ENCODE assay signal across 8 mouse cellular contexts in the genomic region with DNA sequence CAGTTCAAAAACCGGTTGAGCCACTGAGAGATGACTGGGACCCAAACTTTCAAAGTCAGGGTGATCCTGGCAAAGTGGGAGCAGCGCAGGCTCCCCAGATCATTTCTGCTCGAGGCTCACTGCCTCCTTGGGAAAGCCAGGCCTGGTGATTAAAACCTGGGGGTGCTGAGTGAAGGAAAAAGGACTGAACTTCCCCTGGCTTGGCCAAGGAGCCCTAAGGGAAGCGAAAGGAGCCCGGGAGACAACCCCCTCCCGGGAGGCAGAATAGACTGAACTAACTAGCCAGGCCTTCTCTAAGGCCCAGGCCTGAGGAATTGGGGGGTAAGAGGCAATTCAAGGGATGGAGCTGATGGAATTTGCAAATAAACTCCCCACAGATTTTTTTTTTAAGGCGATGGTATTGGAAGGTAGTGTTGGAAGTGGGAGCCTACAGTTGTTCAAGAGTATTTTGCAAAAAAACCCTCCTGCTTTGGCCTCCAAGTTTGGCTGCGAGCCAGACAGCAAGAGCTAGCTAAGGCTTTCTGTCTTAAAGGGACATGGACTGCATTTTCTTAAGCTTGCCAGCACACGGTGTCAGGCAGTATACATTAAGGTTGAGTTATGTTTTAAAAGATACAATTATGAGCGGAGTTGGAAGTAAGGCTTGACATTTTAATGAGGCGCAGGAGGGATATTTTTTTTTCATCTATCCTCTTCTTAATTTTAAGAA. TPM values are rescaled to one million over a fixed set of nuclear protein-coding genes. Genes with fewer than 3 reads are reported as not detected.
DNase-seq lines count a peak whose midpoint lies in the region; ATAC-seq and TF ChIP-seq lines count a peak whose summit lies in the region.
"Had no signal": no experiment of that assay in that cellular context is flagged by ENCODE, and none has a peak within 500 bp of the region (broad histone marks: within the 10 kb centered on the region; RNA-seq: fewer than 3 reads in every experiment).

No protein-coding gene starts in this region.

- H3K9ac ChIP-seq in MEL (ENCODE audit: control insufficient read depth, low read depth, low read length, poor library complexity, severe bottlenecking) = no peak overlapping the region
- no peak overlapping the region for H3K9ac ChIP-seq in liver, embryonic 11.5 days (ENCODE audit: low read depth, low read length)

- H3K4me3 ChIP-seq in MEL (ENCODE audit: control insufficient read depth in 1 of 2, insufficient read depth in 1 of 2, low read depth in 2 of 2, low read length in 2 of 2) = no peak overlapping the region
- H3K4me3 ChIP-seq in brown adipose tissue, adult 24 weeks (ENCODE audit: insufficient read depth, low read depth, low read length) = peak overlapping the region; percentile 100
- peak overlapping the region; percentile 81 for H3K4me3 ChIP-seq in gastrocnemius, adult 2 months
- H3K4me3 ChIP-seq in liver, embryonic 11.5 days (ENCODE audit: low read depth, low read length) = no peak overlapping the region

- TF ChIP-seq EP300 in MEL (IDR thresholded peaks at IDR 0.05; ENCODE audit: low read depth in 1 of 2, low read length in 2 of 2) = no peak

- ATAC-seq in liver, embryonic 11.5 days (replicated peaks; ENCODE audit: low FRiP score) = no peak

- no peak for TF ChIP-seq RAD21 in MEL (IDR thresholded peaks at IDR 0.05; ENCODE audit: low read depth, low read length)

- no peaks in the 10 kb centered on the region for H3K79me2 ChIP-seq in MEL (ENCODE audit: control insufficient read depth, insufficient read depth, low read length, poor library complexity)

- no peak overlapping the region for H3K4me2 ChIP-seq in liver, embryonic 11.5 days

- H3K4me1 ChIP-seq in MEL (ENCODE audit: control insufficient read depth in 1 of 2, insufficient read depth in 2 of 2, low read length in 2 of 2) = no peaks in the 10 kb centered on the region
- H3K4me1 ChIP-seq in brown adipose tissue, adult 24 weeks (ENCODE audit: control insufficient read depth, insufficient read depth, insufficient read length, low read length) = peaks cover 10% of the 10 kb centered on the region
- no peaks in the 10 kb centered on the region for H3K4me1 ChIP-seq in liver, embryonic 11.5 days (replicated peaks; ENCODE audit: control insufficient read depth, insufficient read depth, low read length)

- peak; percentile 12 for DNase-seq in MEL (ENCODE audit: low read depth, low spot score)
- peak; percentile 73 for DNase-seq in gastrocnemius, adult 2 months
- DNase-seq in kidney, postnatal 4 days = peak; percentile 43 to 59
- DNase-seq in frontal cortex, postnatal 36 days (ENCODE audit: low spot score in 2 of 2) = no peak
- no peak for DNase-seq in liver, embryonic 11.5 days (ENCODE audit: low spot score)
- no peak for DNase-seq in layer of hippocampus, adult 11-12 months (ENCODE audit: low spot score)

- no peaks in the 10 kb centered on the region for H3K36me3 ChIP-seq in MEL (ENCODE audit: control insufficient read depth in 1 of 2, insufficient read depth in 2 of 2, low read length in 2 of 2)
- H3K36me3 ChIP-seq in liver, embryonic 11.5 days (ENCODE audit: control insufficient read depth, insufficient read depth, low read length) = no peaks in the 10 kb centered on the region

- H3K27me3 ChIP-seq in MEL (ENCODE audit: control insufficient read depth in 1 of 2, insufficient read depth in 2 of 2, low read length in 2 of 2) = peaks cover 0 to 3% of the 10 kb centered on the region in 2 experiments
- peaks cover 51% of the 10 kb centered on the region for H3K27me3 ChIP-seq in liver, embryonic 11.5 days (replicated peaks; ENCODE audit: control insufficient read depth, insufficient read depth, low read length)

- no peaks in the 10 kb centered on the region for H3K9me3 ChIP-seq in MEL (replicated peaks; ENCODE audit: insufficient read depth, low read length)
- H3K9me3 ChIP-seq in liver, embryonic 11.5 days (ENCODE audit: control insufficient read depth, low read length) = no peaks in the 10 kb centered on the region

- H3K27ac ChIP-seq in MEL (ENCODE audit: control insufficient read depth, low read depth, low read length) = no peak overlapping the region
- peak overlapping the region; percentile 84 for H3K27ac ChIP-seq in brown adipose tissue, adult 24 weeks (replicated peaks; ENCODE audit: low read depth, low read length)
- H3K27ac ChIP-seq in gastrocnemius, adult 2 months = peak overlapping the region; percentile 94
- no peak overlapping the region for H3K27ac ChIP-seq in liver, embryonic 11.5 days (ENCODE audit: low read depth, low read length)
- H3K27ac ChIP-seq: macrophage had no signal

- no peak for TF ChIP-seq CTCF in MEL (IDR thresholded peaks at IDR 0.05 in 2 of 3, conservative IDR thresholded peaks at IDR 0.05 in 1 of 3; ENCODE audit: control insufficient read depth in 1 of 3, insufficient read depth in 1 of 3, low read depth in 2 of 3, low read length in 3 of 3, poor library complexity in 1 of 3, severe bottlenecking in 1 of 3)
- TF ChIP-seq CTCF in gastrocnemius, adult 2 months (IDR thresholded peaks at IDR 0.05) = no peak

- WGBS in liver, embryonic 11.5 days = 39% methylated on average over 11 of the region's 11 CpGs

- intact Hi-C loops in gastrocnemius, adult 2 months (cut with DNase I) = no loop called here

- TF ChIP-seq POLR2A in MEL (IDR thresholded peaks at IDR 0.05; ENCODE audit: control insufficient read depth in 1 of 2, insufficient read depth in 1 of 2, low read depth in 1 of 2, low read length in 2 of 2, poor library complexity in 1 of 2) = no peak

TF ChIP-seq in MEL, 35 proteins besides CTCF, POLR2A, EP300 and RAD21:
- TF ChIP-seq BHLHE40 (IDR thresholded peaks at IDR 0.05; ENCODE audit: borderline replicate concordance, low read depth, low read length) (no peak), MAZ (IDR thresholded peaks at IDR 0.05; ENCODE audit: low read depth, low read length) (no peak), MAX (IDR thresholded peaks at IDR 0.05; ENCODE audit: low read length) (no peak), ZKSCAN1 (IDR thresholded peaks at IDR 0.05; ENCODE audit: low read depth, low read length) (no peak), MYB (IDR thresholded peaks at IDR 0.05; ENCODE audit: low read depth, low read length) (no peak), ZC3H11A (IDR thresholded peaks at IDR 0.05; ENCODE audit: low read depth, low read length) (no peak), KAT2A (conservative IDR thresholded peaks at IDR 0.05; ENCODE audit: low read depth, low read length) (no peak), ELF1 (IDR thresholded peaks at IDR 0.05; ENCODE audit: low read depth, low read length) (no peak), MYC (IDR thresholded peaks at IDR 0.05; ENCODE audit: low read depth, low read length) (no peak), ETS1 (IDR thresholded peaks at IDR 0.05; ENCODE audit: low read depth, low read length) (no peak), USF1 (IDR thresholded peaks at IDR 0.05; ENCODE audit: low read depth, low read length) (no peak), SMC3 (IDR thresholded peaks at IDR 0.05; ENCODE audit: low read depth, low read length) (no peak), MXI1 (IDR thresholded peaks at IDR 0.05; ENCODE audit: low read depth, low read length) (no peak), TBP (IDR thresholded peaks at IDR 0.05; ENCODE audit: low read depth, low read length) (no peak), E2F4 (IDR thresholded peaks at IDR 0.05; ENCODE audit: borderline replicate concordance, low read depth, low read length) (no peak), NRF1 (IDR thresholded peaks at IDR 0.05; ENCODE audit: insufficient read depth, low read depth, low read length, poor library complexity, severe bottlenecking) (no peak), UBTF (IDR thresholded peaks at IDR 0.05; ENCODE audit: borderline replicate concordance, insufficient read depth, low read depth, low read length) (no peak), TAL1 (IDR thresholded peaks at IDR 0.05; ENCODE audit: low read length) (no peak), ZNF384 (IDR thresholded peaks at IDR 0.05; ENCODE audit: low read depth, low read length) (no peak)

RNA-seq across cellular contexts. Expression of a gene that starts 5.1 kb away (rescaled TPM):
- total RNA-seq in MEL (2012; rRNA removed) = not detected in 2 replicates
- under 1 TPM in 1 of 2 experiments, not detected in 1; 0.04 TPM for polyA plus RNA-seq in MEL (2012; ENCODE audit: insufficient read depth in 1 of 2, insufficient read length in 2 of 2, low read depth in 1 of 2, low replicate concordance in 2 of 2, missing spikeins in 1 of 2)
- polyA plus RNA-seq in brown adipose tissue, adult 24 weeks (2012; ENCODE audit: insufficient read depth, insufficient read length, missing spikeins) = 35.3 and 38.8 TPM in 2 replicates
- total RNA-seq in gastrocnemius, adult 2 months (2021) = 10 to 100 TPM in 1 of 2 experiments, 1 to 10 TPM in 1; 9.4 to 10.3 TPM
- polyA plus RNA-seq in liver, embryonic 11.5 days (2014; fragmentation: Nextera tagmentation; extraction: Ambion mirVana) = 0.75 and 0.99 TPM in 2 replicates

Comparison
In these comparisons a context has a peak if more than half of its experiments do, and no peak if none do; other contexts are left out.
1. DNase-seq: peak in MEL (single experiment), gastrocnemius, adult 2 months (single experiment) and kidney, postnatal 4 days (2 of 2); none in frontal cortex, postnatal 36 days (0 of 2), liver, embryonic 11.5 days (single experiment) and layer of hippocampus, adult 11-12 months (single experiment).
2. H3K27ac ChIP-seq: peak in brown adipose tissue, adult 24 weeks (single experiment) and gastrocnemius, adult 2 months (single experiment); none in MEL (single experiment) and liver, embryonic 11.5 days (single experiment).
3. H3K4me3 ChIP-seq: peak in brown adipose tissue, adult 24 weeks (single experiment) and gastrocnemius, adult 2 months (single experiment); none in MEL (0 of 2) and liver, embryonic 11.5 days (single experiment).
4. RNA of a gene that starts 5.1 kb away (polyA plus RNA-seq): 35.3 to 38.8 TPM in brown adipose tissue, adult 24 weeks; 0.75 to 0.99 TPM in liver, embryonic 11.5 days and 0.04 TPM in MEL; every median in the first group is over 10 times any median in the second.